9 mouse cellular contexts compared by ENCODE assay signal in the genomic region with DNA sequence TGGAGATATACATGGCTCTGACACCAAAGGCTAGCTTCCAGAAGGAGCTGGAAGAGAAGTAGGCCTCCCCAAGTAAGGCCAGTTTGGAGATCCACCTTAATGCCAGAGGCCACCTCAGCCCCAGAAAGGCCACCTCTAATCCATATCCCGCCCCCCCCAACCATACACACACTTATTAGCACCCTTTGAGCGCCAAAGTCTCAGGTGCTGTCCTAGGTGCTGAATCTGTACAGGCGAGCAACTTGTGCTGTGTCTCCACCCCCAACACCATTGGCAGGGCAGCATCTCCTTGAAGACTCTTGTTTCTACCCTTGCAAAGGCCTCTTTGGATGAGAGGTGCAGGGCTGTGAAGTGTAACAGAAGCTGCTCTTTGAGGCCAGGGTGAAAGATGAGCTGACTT. TPM values are rescaled to one million over a fixed set of nuclear protein-coding genes. Genes with fewer than 3 reads are reported as not detected.
DNase-seq lines count a peak whose midpoint lies in the region; ATAC-seq and TF ChIP-seq lines count a peak whose summit lies in the region.
"Had no signal": no experiment of that assay in that cellular context is flagged by ENCODE, and none has a peak within 500 bp of the region (broad histone marks: within the 10 kb centered on the region; RNA-seq: fewer than 3 reads in every experiment).

No protein-coding gene starts in this region.

- peak; percentile 13 for DNase-seq in MEL-GATA-1-ER (ENCODE audit: extremely low read depth, low read depth)
- peak; percentile 89 for DNase-seq in embryo, embryonic 10 days (ENCODE audit: low spot score)
- peak; percentile 32 for DNase-seq in liver, postnatal 0 days
- DNase-seq in cerebellum, postnatal 10 days: no peak
- DNase-seq: cerebellum, postnatal 14 days had no signal

- ATAC-seq in kidney, embryonic 15.5 days (replicated peaks; ENCODE audit: low FRiP score): 0 out of 2 replicates have a peak, but pooled peaks have one; percentile 27
- ATAC-seq in kidney, embryonic 16.5 days (ENCODE audit: low FRiP score, low TSS enrichment): no peak
- ATAC-seq in liver, postnatal 0 days: no peak
- ATAC-seq in intestine, postnatal 0 days: no peak

- TF ChIP-seq EP300 in liver, postnatal 0 days (IDR thresholded peaks at IDR 0.05; ENCODE audit: low read depth): no peak

- no peaks in the 10 kb centered on the region for H3K9me3 ChIP-seq in kidney, embryonic 15.5 days (replicated peaks)
- no peaks in the 10 kb centered on the region for H3K9me3 ChIP-seq in kidney, embryonic 16.5 days (ENCODE audit: low read length)
- H3K9me3 ChIP-seq in liver, postnatal 0 days (ENCODE audit: low read length): no peaks in the 10 kb centered on the region
- no peaks in the 10 kb centered on the region for H3K9me3 ChIP-seq in intestine, postnatal 0 days (ENCODE audit: control insufficient read depth)
- H3K9me3 ChIP-seq: stomach, embryonic 15.5 days had no signal

- H3K9ac ChIP-seq in kidney, embryonic 15.5 days: no peak overlapping the region
- no peak overlapping the region for H3K9ac ChIP-seq in kidney, embryonic 16.5 days (replicated peaks; ENCODE audit: low read length)
- H3K9ac ChIP-seq in liver, postnatal 0 days (replicated peaks): no peak overlapping the region
- no peak overlapping the region for H3K9ac ChIP-seq in intestine, postnatal 0 days (ENCODE audit: low read depth, low read length)
- H3K9ac ChIP-seq: stomach, embryonic 15.5 days had no signal

- TF ChIP-seq CTCF in liver, postnatal 0 days (IDR thresholded peaks at IDR 0.05; ENCODE audit: low read depth): no peak
- TF ChIP-seq CTCF in intestine, postnatal 0 days (IDR thresholded peaks at IDR 0.05; ENCODE audit: low read depth): no peak

- H3K27me3 ChIP-seq in kidney, embryonic 15.5 days: peaks cover 11% of the 10 kb centered on the region
- H3K27me3 ChIP-seq in kidney, embryonic 16.5 days (ENCODE audit: insufficient read depth, low read length): peaks cover 13% of the 10 kb centered on the region; the same call in 1 of the 2 replicates
- H3K27me3 ChIP-seq in liver, postnatal 0 days (ENCODE audit: insufficient read depth, low read length): peaks cover 8% of the 10 kb centered on the region
- peaks cover 11% of the 10 kb centered on the region for H3K27me3 ChIP-seq in intestine, postnatal 0 days (replicated peaks; ENCODE audit: control insufficient read depth, insufficient read depth, low read length)

- no peak overlapping the region for H3K27ac ChIP-seq in kidney, embryonic 15.5 days
- no peak overlapping the region for H3K27ac ChIP-seq in kidney, embryonic 16.5 days (ENCODE audit: low read length)
- no peak overlapping the region for H3K27ac ChIP-seq in liver, postnatal 0 days (ENCODE audit: low read depth)
- no peak overlapping the region for H3K27ac ChIP-seq in intestine, postnatal 0 days (ENCODE audit: low read depth, low read length)
- H3K27ac ChIP-seq: stomach, embryonic 15.5 days had no signal

- H3K4me2 ChIP-seq in kidney, embryonic 15.5 days: no peak overlapping the region
- H3K4me2 ChIP-seq in kidney, embryonic 16.5 days (replicated peaks; ENCODE audit: low read depth, low read length): no peak overlapping the region
- H3K4me2 ChIP-seq in liver, postnatal 0 days (ENCODE audit: low read depth, low read length): no peak overlapping the region
- no peak overlapping the region for H3K4me2 ChIP-seq in intestine, postnatal 0 days (replicated peaks; ENCODE audit: low read depth)
- H3K4me2 ChIP-seq: stomach, embryonic 15.5 days had no signal

- 3% methylated on average over 3 of the region's 3 CpGs for WGBS in kidney, embryonic 15.5 days
- 2% methylated on average over 3 of the region's 3 CpGs for WGBS in kidney, embryonic 16.5 days
- WGBS in liver, postnatal 0 days (ENCODE audit: insufficient replicate concordance): 6% methylated on average over 3 of the region's 3 CpGs
- WGBS in intestine, postnatal 0 days: 4% methylated on average over 3 of the region's 3 CpGs

- peaks cover 37% of the 10 kb centered on the region for H3K4me1 ChIP-seq in kidney, embryonic 15.5 days
- no peaks in the 10 kb centered on the region for H3K4me1 ChIP-seq in kidney, embryonic 16.5 days (ENCODE audit: insufficient read depth, low read length)
- no peaks in the 10 kb centered on the region for H3K4me1 ChIP-seq in liver, postnatal 0 days (ENCODE audit: insufficient read depth)
- no peaks in the 10 kb centered on the region for H3K4me1 ChIP-seq in intestine, postnatal 0 days (replicated peaks; ENCODE audit: control insufficient read depth, insufficient read depth, low read length)
- H3K4me1 ChIP-seq: stomach, embryonic 15.5 days had no signal

- no peaks in the 10 kb centered on the region for H3K36me3 ChIP-seq in kidney, embryonic 15.5 days
- H3K36me3 ChIP-seq in kidney, embryonic 16.5 days (ENCODE audit: insufficient read depth, low read length): no peaks in the 10 kb centered on the region
- H3K36me3 ChIP-seq in liver, postnatal 0 days (replicated peaks; ENCODE audit: insufficient read depth, low read length): no peaks in the 10 kb centered on the region
- no peaks in the 10 kb centered on the region for H3K36me3 ChIP-seq in intestine, postnatal 0 days (ENCODE audit: control insufficient read depth, insufficient read depth)
- H3K36me3 ChIP-seq: stomach, embryonic 15.5 days had no signal

- H3K4me3 ChIP-seq in kidney, embryonic 15.5 days (replicated peaks): no peak overlapping the region
- no peak overlapping the region for H3K4me3 ChIP-seq in kidney, embryonic 16.5 days (ENCODE audit: low read length)
- no peak overlapping the region for H3K4me3 ChIP-seq in liver, postnatal 0 days (ENCODE audit: low read depth, low read length)
- no peak overlapping the region for H3K4me3 ChIP-seq in intestine, postnatal 0 days (ENCODE audit: low read depth, low read length)
- H3K4me3 ChIP-seq: stomach, embryonic 15.5 days had no signal

RNA-seq across cellular contexts. Expression of gene Crtac1, which starts 6.4 kb away (rescaled TPM):
- 5.8 and 7.0 TPM in 2 replicates for polyA plus RNA-seq in kidney, embryonic 15.5 days (2015; fragmentation: Nextera tagmentation; extraction: Ambion mirVana)
- polyA plus RNA-seq in kidney, embryonic 16.5 days (2015; fragmentation: Nextera tagmentation; extraction: Ambion mirVana): 6.0 and 6.2 TPM in 2 replicates
- polyA plus RNA-seq in liver, postnatal 0 days (2015; fragmentation: Nextera tagmentation; extraction: Ambion mirVana): 0.11 and 0.21 TPM in 2 replicates
- polyA plus RNA-seq in intestine, postnatal 0 days (2015; fragmentation: Nextera tagmentation; extraction: Ambion mirVana): 4.2 and 4.3 TPM in 2 replicates

Comparison
In these comparisons a context has a peak if more than half of its experiments do, and no peak if none do; other contexts are left out.
1. DNase-seq: peak in MEL-GATA-1-ER (single experiment), embryo, embryonic 10 days (single experiment) and liver, postnatal 0 days (single experiment); none in cerebellum, postnatal 10 days (0 of 2).